In the genomic region with DNA sequence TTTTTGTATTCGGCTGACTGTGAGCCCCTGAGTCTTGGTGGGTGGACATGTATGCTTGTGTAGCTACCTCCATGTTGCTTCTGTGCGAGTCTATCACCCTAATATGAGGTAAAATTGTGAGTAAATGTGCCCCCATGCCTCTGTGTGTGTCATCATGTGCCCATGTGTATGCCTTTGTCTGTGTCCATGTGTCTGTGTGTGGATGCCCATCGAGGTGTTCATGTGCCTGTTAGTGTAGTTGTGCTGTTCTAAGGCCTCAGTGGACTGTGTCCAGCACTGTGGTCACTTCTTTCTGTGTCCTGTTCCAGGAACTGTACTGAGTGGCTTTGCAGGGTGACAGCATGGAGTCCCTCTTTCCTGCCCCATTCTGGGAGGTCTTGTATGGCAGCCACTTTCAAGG, we compare ENCODE assay signal across 12 mouse cellular contexts. TPM values are rescaled to one million over a fixed set of nuclear protein-coding genes. Genes with fewer than 3 reads are reported as not detected.
DNase-seq lines count a peak whose midpoint lies in the region; ATAC-seq and TF ChIP-seq lines count a peak whose summit lies in the region.
"Had no signal": no experiment of that assay in that cellular context is flagged by ENCODE, and none has a peak within 500 bp of the region (broad histone marks: within the 10 kb centered on the region; RNA-seq: fewer than 3 reads in every experiment).

No protein-coding gene starts in this region.

- H3K4me1 ChIP-seq in intestine, embryonic 14.5 days (replicated peaks; ENCODE audit: control insufficient read depth, insufficient read depth, low read length): 0 out of 2 replicates have a peak, but pooled peaks cover 4% of the 10 kb centered on the region
- H3K4me1 ChIP-seq in intestine, postnatal 0 days (replicated peaks; ENCODE audit: control insufficient read depth, insufficient read depth, low read length): no peaks in the 10 kb centered on the region
- peaks cover 5% of the 10 kb centered on the region; the same call in 1 of the 2 replicates for H3K4me1 ChIP-seq in embryonic facial prominence, embryonic 14.5 days (ENCODE audit: control insufficient read depth, insufficient read depth, low read length)
- H3K4me1 ChIP-seq in hindbrain, embryonic 12.5 days: peaks cover 33% of the 10 kb centered on the region
- peaks cover 49% of the 10 kb centered on the region for H3K4me1 ChIP-seq in midbrain, embryonic 15.5 days

- TF ChIP-seq CTCF in intestine, postnatal 0 days (IDR thresholded peaks at IDR 0.05; ENCODE audit: low read depth): no peak

- no peaks in the 10 kb centered on the region for H3K36me3 ChIP-seq in intestine, embryonic 14.5 days (ENCODE audit: control insufficient read depth, insufficient read depth, low read length)
- no peaks in the 10 kb centered on the region for H3K36me3 ChIP-seq in intestine, postnatal 0 days (ENCODE audit: control insufficient read depth, insufficient read depth)
- no peaks in the 10 kb centered on the region for H3K36me3 ChIP-seq in embryonic facial prominence, embryonic 14.5 days (ENCODE audit: control insufficient read depth, insufficient read depth, low read length)
- peaks cover 19% of the 10 kb centered on the region for H3K36me3 ChIP-seq in hindbrain, embryonic 12.5 days
- H3K36me3 ChIP-seq in midbrain, embryonic 15.5 days (replicated peaks): peaks cover 11% of the 10 kb centered on the region; the same call in 1 of the 2 replicates

- H3K4me3 ChIP-seq in intestine, embryonic 14.5 days (ENCODE audit: low read depth, low read length): 0 out of 2 replicates have a peak overlapping the region, but pooled peaks have one; percentile 14
- H3K4me3 ChIP-seq in intestine, postnatal 0 days (ENCODE audit: low read depth, low read length): no peak overlapping the region
- H3K4me3 ChIP-seq in embryonic facial prominence, embryonic 14.5 days (ENCODE audit: low read depth, low read length): peak overlapping the region; percentile 17; the same call in 1 of the 2 replicates
- peak overlapping the region; percentile 46 for H3K4me3 ChIP-seq in hindbrain, embryonic 12.5 days
- peak overlapping the region; percentile 62 for H3K4me3 ChIP-seq in midbrain, embryonic 15.5 days

- no peaks in the 10 kb centered on the region for H3K27me3 ChIP-seq in intestine, embryonic 14.5 days (replicated peaks; ENCODE audit: control insufficient read depth, insufficient read depth, low read length)
- no peaks in the 10 kb centered on the region for H3K27me3 ChIP-seq in intestine, postnatal 0 days (replicated peaks; ENCODE audit: control insufficient read depth, insufficient read depth, low read length)
- H3K27me3 ChIP-seq in embryonic facial prominence, embryonic 14.5 days (replicated peaks; ENCODE audit: control insufficient read depth, insufficient read depth, low read length): no peaks in the 10 kb centered on the region
- no peaks in the 10 kb centered on the region for H3K27me3 ChIP-seq in hindbrain, embryonic 12.5 days
- no peaks in the 10 kb centered on the region for H3K27me3 ChIP-seq in midbrain, embryonic 15.5 days (replicated peaks)

- no peak overlapping the region for H3K27ac ChIP-seq in intestine, embryonic 14.5 days (ENCODE audit: low read depth)
- no peak overlapping the region for H3K27ac ChIP-seq in intestine, postnatal 0 days (ENCODE audit: low read depth, low read length)
- H3K27ac ChIP-seq in embryonic facial prominence, embryonic 14.5 days (replicated peaks; ENCODE audit: low read depth, low read length): no peak overlapping the region
- peak overlapping the region; percentile 90 for H3K27ac ChIP-seq in hindbrain, embryonic 12.5 days
- H3K27ac ChIP-seq in midbrain, embryonic 15.5 days: peak overlapping the region; percentile 94

- no peak overlapping the region for H3K9ac ChIP-seq in intestine, embryonic 14.5 days (ENCODE audit: low read length)
- H3K9ac ChIP-seq in intestine, postnatal 0 days (ENCODE audit: low read depth, low read length): no peak overlapping the region
- H3K9ac ChIP-seq in embryonic facial prominence, embryonic 14.5 days (ENCODE audit: low read depth, low read length): peak overlapping the region; percentile 54
- H3K9ac ChIP-seq in hindbrain, embryonic 12.5 days: peak overlapping the region; percentile 63
- peak overlapping the region; percentile 77 for H3K9ac ChIP-seq in midbrain, embryonic 15.5 days

- peak; percentile 42 for DNase-seq in intestine, embryonic 14.5 days (ENCODE audit: low spot score)
- no peak for DNase-seq in embryonic facial prominence, embryonic 14.5 days (ENCODE audit: low spot score)
- no peak for DNase-seq in layer of hippocampus, adult 9-10 months (ENCODE audit: low spot score)
- DNase-seq in thymus, postnatal 36 days: no peak
- DNase-seq in Muller cell, postnatal 12 days (ENCODE audit: inconsistent ontology term): no peak
- DNase-seq: cerebellum, adult 11 months; kidney, postnatal 10 days had no signal

- ATAC-seq in intestine, embryonic 14.5 days (replicated peaks; ENCODE audit: low FRiP score, low TSS enrichment, low read depth): no peak
- no peak for ATAC-seq in intestine, postnatal 0 days
- no peak for ATAC-seq in embryonic facial prominence, embryonic 14.5 days (ENCODE audit: low read depth)
- ATAC-seq in hindbrain, embryonic 12.5 days (ENCODE audit: low FRiP score): peak; percentile 38
- peak; percentile 26 for ATAC-seq in midbrain, embryonic 15.5 days (replicated peaks)

- peak overlapping the region; percentile 31 for H3K4me2 ChIP-seq in intestine, embryonic 14.5 days (ENCODE audit: low read length)
- H3K4me2 ChIP-seq in intestine, postnatal 0 days (replicated peaks; ENCODE audit: low read depth): no peak overlapping the region
- peak overlapping the region; percentile 37 for H3K4me2 ChIP-seq in embryonic facial prominence, embryonic 14.5 days (ENCODE audit: low read depth, low read length)
- H3K4me2 ChIP-seq in hindbrain, embryonic 12.5 days (replicated peaks): peak overlapping the region; percentile 55
- H3K4me2 ChIP-seq in midbrain, embryonic 15.5 days: peak overlapping the region; percentile 87

- H3K9me3 ChIP-seq in intestine, embryonic 14.5 days (ENCODE audit: control insufficient read depth, low read length): no peaks in the 10 kb centered on the region
- no peaks in the 10 kb centered on the region for H3K9me3 ChIP-seq in intestine, postnatal 0 days (ENCODE audit: control insufficient read depth)
- no peaks in the 10 kb centered on the region for H3K9me3 ChIP-seq in embryonic facial prominence, embryonic 14.5 days (ENCODE audit: control insufficient read depth, low read length)
- H3K9me3 ChIP-seq in hindbrain, embryonic 12.5 days (replicated peaks): no peaks in the 10 kb centered on the region
- no peaks in the 10 kb centered on the region for H3K9me3 ChIP-seq in midbrain, embryonic 15.5 days

- WGBS in intestine, embryonic 14.5 days: 69% methylated on average over 3 of the region's 3 CpGs
- 71% methylated on average over 3 of the region's 3 CpGs for WGBS in intestine, postnatal 0 days
- 52% methylated on average over 3 of the region's 3 CpGs for WGBS in embryonic facial prominence, embryonic 14.5 days
- 67% methylated on average over 3 of the region's 3 CpGs for WGBS in hindbrain, embryonic 12.5 days
- 46% methylated on average over 3 of the region's 3 CpGs for WGBS in midbrain, embryonic 15.5 days

RNA-seq across cellular contexts. Expression of a gene that starts 0.6 kb away (rescaled TPM):
- 1.8 and 2.8 TPM in 2 replicates for polyA plus RNA-seq in intestine, embryonic 14.5 days (2014; fragmentation: Nextera tagmentation; extraction: Ambion mirVana)
- polyA plus RNA-seq in intestine, postnatal 0 days (2015; fragmentation: Nextera tagmentation; extraction: Ambion mirVana): 0.64 and 0.78 TPM in 2 replicates
- polyA plus RNA-seq in embryonic facial prominence, embryonic 14.5 days (2014; fragmentation: Nextera tagmentation; extraction: Ambion mirVana): 2.0 and 2.5 TPM in 2 replicates
- 42.7 and 43.2 TPM in 2 replicates for polyA plus RNA-seq in hindbrain, embryonic 12.5 days (2016; fragmentation: Nextera tagmentation; extraction: Ambion mirVana)
- polyA plus RNA-seq in midbrain, embryonic 15.5 days (2015; fragmentation: Nextera tagmentation; extraction: Ambion mirVana): 106 and 107 TPM in 2 replicates

RNA-seq across cellular contexts. Expression of a gene that starts 17.1 kb away (rescaled TPM):
- not detected in 2 replicates for polyA plus RNA-seq in intestine, embryonic 14.5 days (2014; fragmentation: Nextera tagmentation; extraction: Ambion mirVana)
- polyA plus RNA-seq in intestine, postnatal 0 days (2015; fragmentation: Nextera tagmentation; extraction: Ambion mirVana): not detected in 2 replicates
- not detected in 2 replicates for polyA plus RNA-seq in embryonic facial prominence, embryonic 14.5 days (2014; fragmentation: Nextera tagmentation; extraction: Ambion mirVana)
- not detected in 2 replicates for polyA plus RNA-seq in hindbrain, embryonic 12.5 days (2016; fragmentation: Nextera tagmentation; extraction: Ambion mirVana)
- polyA plus RNA-seq in midbrain, embryonic 15.5 days (2015; fragmentation: Nextera tagmentation; extraction: Ambion mirVana): not detected in 2 replicates
- polyA plus RNA-seq: liver, adult 2 months; urinary bladder, adult 2 months had no signal

RNA-seq across cellular contexts. Expression of a gene that starts 21.6 kb away (rescaled TPM):
- polyA plus RNA-seq in intestine, embryonic 14.5 days (2014; fragmentation: Nextera tagmentation; extraction: Ambion mirVana): 64.2 and 68.9 TPM in 2 replicates
- polyA plus RNA-seq in intestine, postnatal 0 days (2015; fragmentation: Nextera tagmentation; extraction: Ambion mirVana): 11.3 and 12.7 TPM in 2 replicates
- 82.2 and 88.4 TPM in 2 replicates for polyA plus RNA-seq in embryonic facial prominence, embryonic 14.5 days (2014; fragmentation: Nextera tagmentation; extraction: Ambion mirVana)
- polyA plus RNA-seq in hindbrain, embryonic 12.5 days (2016; fragmentation: Nextera tagmentation; extraction: Ambion mirVana): 49.4 and 54.4 TPM in 2 replicates
- polyA plus RNA-seq in midbrain, embryonic 15.5 days (2015; fragmentation: Nextera tagmentation; extraction: Ambion mirVana): 65.4 and 67.3 TPM in 2 replicates

RNA-seq across cellular contexts. Expression of a gene that starts 35.3 kb away (rescaled TPM):
- 24.7 and 25.3 TPM in 2 replicates for polyA plus RNA-seq in intestine, embryonic 14.5 days (2014; fragmentation: Nextera tagmentation; extraction: Ambion mirVana)
- polyA plus RNA-seq in intestine, postnatal 0 days (2015; fragmentation: Nextera tagmentation; extraction: Ambion mirVana): 6.8 and 8.0 TPM in 2 replicates
- polyA plus RNA-seq in embryonic facial prominence, embryonic 14.5 days (2014; fragmentation: Nextera tagmentation; extraction: Ambion mirVana): 21.2 and 26.8 TPM in 2 replicates
- polyA plus RNA-seq in hindbrain, embryonic 12.5 days (2016; fragmentation: Nextera tagmentation; extraction: Ambion mirVana): 27.7 and 29.9 TPM in 2 replicates
- 52.2 and 54.5 TPM in 2 replicates for polyA plus RNA-seq in midbrain, embryonic 15.5 days (2015; fragmentation: Nextera tagmentation; extraction: Ambion mirVana)

RNA-seq across cellular contexts. Expression of a gene that starts 43.9 kb away (rescaled TPM):
- polyA plus RNA-seq in intestine, embryonic 14.5 days (2014; fragmentation: Nextera tagmentation; extraction: Ambion mirVana): 25.5 and 30.5 TPM in 2 replicates
- polyA plus RNA-seq in intestine, postnatal 0 days (2015; fragmentation: Nextera tagmentation; extraction: Ambion mirVana): 24.7 and 28.5 TPM in 2 replicates
- 43.9 and 46.5 TPM in 2 replicates for polyA plus RNA-seq in embryonic facial prominence, embryonic 14.5 days (2014; fragmentation: Nextera tagmentation; extraction: Ambion mirVana)
- 21.4 and 22.0 TPM in 2 replicates for polyA plus RNA-seq in hindbrain, embryonic 12.5 days (2016; fragmentation: Nextera tagmentation; extraction: Ambion mirVana)
- polyA plus RNA-seq in midbrain, embryonic 15.5 days (2015; fragmentation: Nextera tagmentation; extraction: Ambion mirVana): 18.3 and 19.7 TPM in 2 replicates

Comparison
In these comparisons a context has a peak if more than half of its experiments do, and no peak if none do; other contexts are left out.
1. ATAC-seq: peak in hindbrain, embryonic 12.5 days (single experiment) and midbrain, embryonic 15.5 days (single experiment); none in intestine, embryonic 14.5 days (single experiment), intestine, postnatal 0 days (single experiment) and embryonic facial prominence, embryonic 14.5 days (single experiment).
2. H3K27ac ChIP-seq: peak in hindbrain, embryonic 12.5 days (single experiment) and midbrain, embryonic 15.5 days (single experiment); none in intestine, embryonic 14.5 days (single experiment), intestine, postnatal 0 days (single experiment) and embryonic facial prominence, embryonic 14.5 days (single experiment).
3. H3K9ac ChIP-seq: peak in embryonic facial prominence, embryonic 14.5 days (single experiment), hindbrain, embryonic 12.5 days (single experiment) and midbrain, embryonic 15.5 days (single experiment); none in intestine, embryonic 14.5 days (single experiment) and intestine, postnatal 0 days (single experiment).
4. RNA of a gene that starts 0.6 kb away (polyA plus RNA-seq): 106 to 107 TPM in midbrain, embryonic 15.5 days and 42.7 to 43.2 TPM in hindbrain, embryonic 12.5 days; 2.0 to 2.5 TPM in embryonic facial prominence, embryonic 14.5 days, 1.8 to 2.8 TPM in intestine, embryonic 14.5 days and 0.64 to 0.78 TPM in intestine, postnatal 0 days; every median in the first group is over 10 times any median in the second.